Mouse (Mus musculus): ENCODE data around the gene Clec3b.

DNA sequence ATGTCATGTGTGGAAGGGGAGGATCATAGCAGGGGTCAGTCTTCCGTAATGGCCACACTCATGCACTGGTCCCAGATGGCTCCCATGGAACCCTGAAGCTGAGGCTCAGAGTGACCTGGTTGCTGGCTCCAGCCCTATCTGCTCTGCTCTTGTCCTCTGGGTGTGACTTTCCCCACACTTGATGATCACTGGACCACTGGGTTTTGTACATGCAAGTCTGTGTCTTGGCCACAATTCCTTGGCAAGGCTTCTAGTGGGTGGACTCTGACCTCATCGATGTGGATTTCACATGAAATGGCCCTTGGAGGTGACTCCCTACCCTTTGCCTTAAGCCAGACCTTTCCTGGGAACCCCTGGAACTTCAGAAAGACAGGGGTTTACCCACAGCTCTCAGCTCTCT lies 2.4 kb downstream of the Clec3b start:
- TF ChIP-seq CTCF (IDR thresholded peaks at IDR 0.05; ENCODE audit: insufficient read depth, low read length), result no peak
- TF ChIP-seq POLR2A (IDR thresholded peaks at IDR 0.05; ENCODE audit: borderline replicate concordance, extremely low read depth, low read depth, low read length), result no peak

All from lung, adult 2 months (tissue).